Comparison of ENCODE assay signal across 11 mouse cellular contexts in genomic region chr3:61368446-61368845, GRCm38 (mm10). TPM values are rescaled to one million over a fixed set of nuclear protein-coding genes. Genes with fewer than 3 reads are reported as not detected.
DNase-seq lines count a peak whose midpoint lies in the region; ATAC-seq and TF ChIP-seq lines count a peak whose summit lies in the region.
"Had no signal": no experiment of that assay in that cellular context is flagged by ENCODE, and none has a peak within 500 bp of the region (broad histone marks: within the 10 kb centered on the region; RNA-seq: fewer than 3 reads in every experiment).

No protein-coding gene starts in this region.

- no peak overlapping the region for H3K27ac ChIP-seq in hindbrain, embryonic 15.5 days (replicated peaks)
- no peak overlapping the region for H3K27ac ChIP-seq in hindbrain, embryonic 10.5 days
- no peak overlapping the region for H3K27ac ChIP-seq in thymus, adult 2 months (ENCODE audit: control insufficient read depth, insufficient read depth, low read length)
- H3K27ac ChIP-seq: heart, embryonic 13.5 days; intestine, embryonic 15.5 days; liver, embryonic 15.5 days had no signal

- no peak for TF ChIP-seq POLR2A in thymus, adult 2 months (IDR thresholded peaks at IDR 0.05; ENCODE audit: control insufficient read depth, extremely low read depth, insufficient read depth, low read length, poor library complexity)

- H3K4me3 ChIP-seq in hindbrain, embryonic 15.5 days: no peak overlapping the region
- no peak overlapping the region for H3K4me3 ChIP-seq in hindbrain, embryonic 10.5 days
- H3K4me3 ChIP-seq in thymus, adult 2 months (ENCODE audit: control insufficient read depth, insufficient read depth, low read length): no peak overlapping the region
- H3K4me3 ChIP-seq: heart, embryonic 13.5 days; intestine, embryonic 15.5 days; liver, embryonic 15.5 days had no signal

- TF ChIP-seq CTCF in thymus, adult 2 months (IDR thresholded peaks at IDR 0.05; ENCODE audit: borderline replicate concordance, control insufficient read depth, extremely low read depth, insufficient read depth, low read length, poor library complexity): no peak

- no peak for DNase-seq in hindbrain, embryonic 10.5 days (ENCODE audit: low spot score)
- peak; percentile 12 for DNase-seq in thymus, postnatal 4 days
- DNase-seq in thymus, adult 2 months: no peak
- DNase-seq in lung, postnatal 25 days (ENCODE audit: low spot score): peak; percentile 10
- no peak for DNase-seq in right cerebral cortex, postnatal 10 days (ENCODE audit: low spot score in 2 of 2)
- no peak for DNase-seq in kidney, postnatal 25 days
- DNase-seq: cerebellum, adult 18-20 months had no signal

- no peaks in the 10 kb centered on the region for H3K9me3 ChIP-seq in hindbrain, embryonic 15.5 days
- no peaks in the 10 kb centered on the region for H3K9me3 ChIP-seq in hindbrain, embryonic 10.5 days
- H3K9me3 ChIP-seq: heart, embryonic 13.5 days; intestine, embryonic 15.5 days; liver, embryonic 15.5 days had no signal

- peak overlapping the region; percentile 90; the same call in 1 of the 2 replicates for H3K4me2 ChIP-seq in hindbrain, embryonic 15.5 days
- H3K4me2 ChIP-seq: heart, embryonic 13.5 days; intestine, embryonic 15.5 days; liver, embryonic 15.5 days had no signal

- H3K4me1 ChIP-seq in hindbrain, embryonic 15.5 days (replicated peaks): peaks cover 32% of the 10 kb centered on the region
- H3K4me1 ChIP-seq in hindbrain, embryonic 10.5 days (replicated peaks): peaks cover 27% of the 10 kb centered on the region
- peaks cover 2% of the 10 kb centered on the region for H3K4me1 ChIP-seq in thymus, adult 2 months (replicated peaks; ENCODE audit: control insufficient read depth, insufficient read depth, low read length)

- 93% methylated on average over 1 of the region's 1 CpGs for WGBS in hindbrain, embryonic 15.5 days
- 89% methylated on average over 1 of the region's 1 CpGs for WGBS in hindbrain, embryonic 10.5 days
- WGBS in thymus, adult 2 months: 100% methylated on average over 1 of the region's 1 CpGs

- H3K36me3 ChIP-seq in hindbrain, embryonic 15.5 days: peaks cover 3% of the 10 kb centered on the region; the same call in 1 of the 2 replicates
- peaks cover 9% of the 10 kb centered on the region; the same call in 1 of the 2 replicates for H3K36me3 ChIP-seq in hindbrain, embryonic 10.5 days
- no peaks in the 10 kb centered on the region for H3K36me3 ChIP-seq in thymus, adult 2 months (ENCODE audit: control insufficient read depth, insufficient read depth, low read length)
- H3K36me3 ChIP-seq: intestine, embryonic 15.5 days; liver, embryonic 15.5 days had no signal

- no peaks in the 10 kb centered on the region for H3K27me3 ChIP-seq in hindbrain, embryonic 15.5 days
- H3K27me3 ChIP-seq in hindbrain, embryonic 10.5 days (ENCODE audit: insufficient read depth, poor library complexity, severe bottlenecking): no peaks in the 10 kb centered on the region
- H3K27me3 ChIP-seq in thymus, adult 2 months (ENCODE audit: control insufficient read depth, insufficient read depth, low read length): no peaks in the 10 kb centered on the region
- H3K27me3 ChIP-seq: heart, embryonic 13.5 days; intestine, embryonic 15.5 days had no signal

- no peak for ATAC-seq in hindbrain, embryonic 15.5 days (ENCODE audit: low FRiP score, low read depth)
- ATAC-seq: intestine, embryonic 15.5 days had no signal

- no peak overlapping the region for H3K9ac ChIP-seq in hindbrain, embryonic 15.5 days
- H3K9ac ChIP-seq: heart, embryonic 13.5 days; intestine, embryonic 15.5 days; liver, embryonic 15.5 days had no signal

RNA-seq across cellular contexts. Expression of gene B430305J03Rik, which starts 2.7 kb away (rescaled TPM):
- not detected in 2 replicates for polyA plus RNA-seq in hindbrain, embryonic 15.5 days (2015; fragmentation: Nextera tagmentation; extraction: Ambion mirVana)
- not detected in 2 replicates for polyA plus RNA-seq in hindbrain, embryonic 10.5 days (2016; fragmentation: Nextera tagmentation; extraction: Ambion mirVana)
- polyA plus RNA-seq in thymus, adult 2 months (2012; rRNA removed): 0.58 and 0.61 TPM in 2 replicates
- polyA plus RNA-seq: heart, embryonic 13.5 days; intestine, embryonic 15.5 days; liver, embryonic 15.5 days had no signal

RNA-seq across cellular contexts. Expression of gene Rap2b, which starts 7.0 kb away (rescaled TPM):
- 10.7 and 11.9 TPM in 2 replicates for polyA plus RNA-seq in hindbrain, embryonic 15.5 days (2015; fragmentation: Nextera tagmentation; extraction: Ambion mirVana)
- 10.8 and 11.6 TPM in 2 replicates for polyA plus RNA-seq in hindbrain, embryonic 10.5 days (2016; fragmentation: Nextera tagmentation; extraction: Ambion mirVana)
- 11.1 and 12.7 TPM in 2 replicates for polyA plus RNA-seq in thymus, adult 2 months (2012; rRNA removed)

Comparison
In these comparisons a context has a peak if more than half of its experiments do, and no peak if none do; other contexts are left out.
1. DNase-seq: peak in thymus, postnatal 4 days (single experiment) and lung, postnatal 25 days (single experiment); none in hindbrain, embryonic 10.5 days (single experiment), thymus, adult 2 months (single experiment), right cerebral cortex, postnatal 10 days (0 of 2) and kidney, postnatal 25 days (0 of 2).